Comparison of ENCODE assay signal across 17 mouse cellular contexts in genomic region chr11:67926348-67927055, GRCm38 (mm10). TPM values are rescaled to one million over a fixed set of nuclear protein-coding genes. Genes with fewer than 3 reads are reported as not detected.
DNase-seq lines count a peak whose midpoint lies in the region; ATAC-seq and TF ChIP-seq lines count a peak whose summit lies in the region.
"Had no signal": no experiment of that assay in that cellular context is flagged by ENCODE, and none has a peak within 500 bp of the region (broad histone marks: within the 10 kb centered on the region; RNA-seq: fewer than 3 reads in every experiment).

No protein-coding gene starts in this region.

- no peaks in the 10 kb centered on the region for H3K9me3 ChIP-seq in forebrain, embryonic 11.5 days (ENCODE audit: control insufficient read depth, low read length)
- H3K9me3 ChIP-seq in forebrain, embryonic 14.5 days (replicated peaks; ENCODE audit: control insufficient read depth, low read length), result no peaks in the 10 kb centered on the region
- no peaks in the 10 kb centered on the region for H3K9me3 ChIP-seq in intestine, postnatal 0 days (ENCODE audit: control insufficient read depth)
- H3K9me3 ChIP-seq in intestine, embryonic 15.5 days, result no peaks in the 10 kb centered on the region
- no peaks in the 10 kb centered on the region; the same call in 1 of the 2 replicates for H3K9me3 ChIP-seq in midbrain, embryonic 11.5 days (ENCODE audit: control insufficient read depth, low read length)
- H3K9me3 ChIP-seq: forebrain, embryonic 13.5 days had no signal

- DNase-seq in forebrain, embryonic 11.5 days (ENCODE audit: low spot score), result peak; percentile 41
- no peak for DNase-seq in forebrain, embryonic 14.5 days (ENCODE audit: low spot score)
- peak; percentile 10 to 19 for DNase-seq in left cerebral cortex, postnatal 36 days (ENCODE audit: low spot score in 2 of 2)
- no peak for DNase-seq in left cerebral cortex, adult 18-20 months (ENCODE audit: low spot score in 2 of 2)
- DNase-seq in midbrain, embryonic 11.5 days (ENCODE audit: low spot score, missing footprints), result no peak
- DNase-seq: cerebellum, adult 9-11 months; heart, postnatal 36 days; kidney, adult 9 months; midbrain, embryonic 14.5 days had no signal

- no peak for ATAC-seq in forebrain, embryonic 11.5 days (replicated peaks; ENCODE audit: low FRiP score)
- no peak for ATAC-seq in forebrain, embryonic 14.5 days
- ATAC-seq in intestine, postnatal 0 days, result no peak
- no peak for ATAC-seq in intestine, embryonic 15.5 days
- ATAC-seq in midbrain, embryonic 11.5 days (ENCODE audit: low FRiP score), result no peak
- ATAC-seq: forebrain, embryonic 13.5 days; hindbrain, postnatal 0 days; lung, postnatal 0 days had no signal

- H3K9ac ChIP-seq in forebrain, embryonic 11.5 days (ENCODE audit: low read length), result no peak overlapping the region
- no peak overlapping the region for H3K9ac ChIP-seq in forebrain, embryonic 14.5 days (ENCODE audit: low read length)
- H3K9ac ChIP-seq in intestine, postnatal 0 days (ENCODE audit: low read depth, low read length), result no peak overlapping the region
- H3K9ac ChIP-seq in intestine, embryonic 15.5 days, result no peak overlapping the region
- H3K9ac ChIP-seq in midbrain, embryonic 11.5 days (ENCODE audit: low read length), result no peak overlapping the region
- H3K9ac ChIP-seq: forebrain, embryonic 13.5 days; liver, embryonic 14.5 days had no signal

- 14% methylated on average over 15 of the region's 15 CpGs for WGBS in forebrain, embryonic 11.5 days
- 13% methylated on average over 13 of the region's 15 CpGs for WGBS in forebrain, embryonic 14.5 days
- WGBS in intestine, postnatal 0 days, result 19% methylated on average over 13 of the region's 15 CpGs
- WGBS in intestine, embryonic 15.5 days, result 14% methylated on average over 15 of the region's 15 CpGs
- 18% methylated on average over 10 of the region's 15 CpGs for WGBS in midbrain, embryonic 11.5 days

- TF ChIP-seq POLR2A in myocyte (IDR thresholded peaks at IDR 0.05; ENCODE audit: insufficient read length, low read depth), result no peak

- peaks cover 5% of the 10 kb centered on the region; the same call in 1 of the 2 replicates for H3K27me3 ChIP-seq in forebrain, embryonic 11.5 days (ENCODE audit: control insufficient read depth, insufficient read depth, low read length)
- H3K27me3 ChIP-seq in forebrain, embryonic 14.5 days (replicated peaks; ENCODE audit: control insufficient read depth, insufficient read depth, low read length), result peaks cover 6% of the 10 kb centered on the region; the same call in 1 of the 2 replicates
- no peaks in the 10 kb centered on the region for H3K27me3 ChIP-seq in intestine, postnatal 0 days (replicated peaks; ENCODE audit: control insufficient read depth, insufficient read depth, low read length)
- no peaks in the 10 kb centered on the region; the same call in 1 of the 2 replicates for H3K27me3 ChIP-seq in intestine, embryonic 15.5 days (replicated peaks)
- no peaks in the 10 kb centered on the region for H3K27me3 ChIP-seq in myocyte (ENCODE audit: control insufficient read depth, insufficient read depth, insufficient read length)
- H3K27me3 ChIP-seq in midbrain, embryonic 11.5 days (ENCODE audit: control insufficient read depth, insufficient read depth, low read length), result peaks cover 6% of the 10 kb centered on the region

- TF ChIP-seq CTCF in intestine, postnatal 0 days (IDR thresholded peaks at IDR 0.05; ENCODE audit: low read depth), result no peak

- no peak overlapping the region for H3K4me3 ChIP-seq in forebrain, embryonic 11.5 days (ENCODE audit: low read depth, low read length)
- H3K4me3 ChIP-seq in forebrain, embryonic 14.5 days (ENCODE audit: low read depth, low read length), result no peak overlapping the region
- H3K4me3 ChIP-seq in intestine, postnatal 0 days (ENCODE audit: low read depth, low read length), result no peak overlapping the region
- H3K4me3 ChIP-seq in intestine, embryonic 15.5 days (replicated peaks), result no peak overlapping the region
- H3K4me3 ChIP-seq in myocyte, result no peak overlapping the region
- H3K4me3 ChIP-seq in midbrain, embryonic 11.5 days (ENCODE audit: low read depth, low read length), result no peak overlapping the region
- H3K4me3 ChIP-seq: forebrain, embryonic 13.5 days had no signal

- H3ac ChIP-seq in myocyte (ENCODE audit: control insufficient read depth, insufficient read length), result no peak overlapping the region

- no peaks in the 10 kb centered on the region for H3K36me3 ChIP-seq in forebrain, embryonic 11.5 days (ENCODE audit: control insufficient read depth, insufficient read depth, low read length)
- H3K36me3 ChIP-seq in forebrain, embryonic 14.5 days (ENCODE audit: control insufficient read depth, insufficient read depth, low read length), result no peaks in the 10 kb centered on the region
- H3K36me3 ChIP-seq in intestine, postnatal 0 days (ENCODE audit: control insufficient read depth, insufficient read depth), result no peaks in the 10 kb centered on the region
- H3K36me3 ChIP-seq in intestine, embryonic 15.5 days, result no peaks in the 10 kb centered on the region
- H3K36me3 ChIP-seq in myocyte (ENCODE audit: control insufficient read depth, insufficient read depth), result no peaks in the 10 kb centered on the region
- no peaks in the 10 kb centered on the region for H3K36me3 ChIP-seq in midbrain, embryonic 11.5 days (ENCODE audit: control insufficient read depth, insufficient read depth, low read length)

- no peaks in the 10 kb centered on the region; the same call in 1 of the 2 replicates for H3K4me1 ChIP-seq in forebrain, embryonic 11.5 days (replicated peaks; ENCODE audit: control insufficient read depth, insufficient read depth, low read length)
- H3K4me1 ChIP-seq in forebrain, embryonic 14.5 days (ENCODE audit: control insufficient read depth, insufficient read depth, low read length), result peaks cover 6% of the 10 kb centered on the region; the same call in 1 of the 2 replicates
- 0 out of 2 replicates have a peak, but pooled peaks cover 2% of the 10 kb centered on the region for H3K4me1 ChIP-seq in intestine, postnatal 0 days (replicated peaks; ENCODE audit: control insufficient read depth, insufficient read depth, low read length)
- no peaks in the 10 kb centered on the region for H3K4me1 ChIP-seq in intestine, embryonic 15.5 days (replicated peaks)
- H3K4me1 ChIP-seq in midbrain, embryonic 11.5 days (ENCODE audit: control insufficient read depth, insufficient read depth, low read length), result peaks cover 7% of the 10 kb centered on the region

- no peak overlapping the region for H3K4me2 ChIP-seq in forebrain, embryonic 11.5 days (ENCODE audit: low read depth, low read length, severe bottlenecking)
- H3K4me2 ChIP-seq in forebrain, embryonic 14.5 days (ENCODE audit: low read length), result no peak overlapping the region
- no peak overlapping the region; the same call in 1 of the 2 replicates for H3K4me2 ChIP-seq in intestine, postnatal 0 days (replicated peaks; ENCODE audit: low read depth)
- H3K4me2 ChIP-seq in intestine, embryonic 15.5 days (replicated peaks), result no peak overlapping the region
- peak overlapping the region; percentile 3 for H3K4me2 ChIP-seq in myocyte (ENCODE audit: low read depth)
- no peak overlapping the region for H3K4me2 ChIP-seq in midbrain, embryonic 11.5 days
- H3K4me2 ChIP-seq: forebrain, embryonic 13.5 days had no signal

- H3K79me2 ChIP-seq in myocyte (ENCODE audit: control insufficient read depth, insufficient read depth), result no peaks in the 10 kb centered on the region

- intact Hi-C loops in left cerebral cortex, postnatal 36 days (cut with DNase I), result loop anchor here (2.0 kb wide), 1 partner anchor 108 kb away; no protein-coding TSS in a partner anchor

- H3K27ac ChIP-seq in forebrain, embryonic 11.5 days (ENCODE audit: low read depth, low read length), result no peak overlapping the region
- no peak overlapping the region for H3K27ac ChIP-seq in forebrain, embryonic 14.5 days (ENCODE audit: low read depth, low read length)
- peak overlapping the region; percentile 9; the same call in 1 of the 2 replicates for H3K27ac ChIP-seq in intestine, postnatal 0 days (ENCODE audit: low read depth, low read length)
- H3K27ac ChIP-seq in intestine, embryonic 15.5 days, result no peak overlapping the region
- H3K27ac ChIP-seq in midbrain, embryonic 11.5 days (ENCODE audit: low read depth, low read length), result no peak overlapping the region
- H3K27ac ChIP-seq: forebrain, embryonic 13.5 days; hindbrain, postnatal 0 days; liver, embryonic 14.5 days had no signal

RNA-seq across cellular contexts. Expression of gene Usp43, which starts 4.5 kb away (rescaled TPM):
- 1.0 and 1.4 TPM in 2 replicates for polyA plus RNA-seq in forebrain, embryonic 11.5 days (2014; fragmentation: Nextera tagmentation; extraction: Ambion mirVana)
- 0.61 and 1.1 TPM in 2 replicates for polyA plus RNA-seq in forebrain, embryonic 14.5 days (2014; fragmentation: Nextera tagmentation; extraction: Ambion mirVana)
- polyA plus RNA-seq in intestine, postnatal 0 days (2015; fragmentation: Nextera tagmentation; extraction: Ambion mirVana), result 4.0 TPM in 2 replicates
- 5.2 and 5.4 TPM in 2 replicates for polyA plus RNA-seq in intestine, embryonic 15.5 days (2015; fragmentation: Nextera tagmentation; extraction: Ambion mirVana)
- total RNA-seq in left cerebral cortex, postnatal 36 days (2021), result 1 to 10 TPM; 3.6 to 6.0 TPM
- total RNA-seq in left cerebral cortex, adult 18-20 months (2021), result 1 to 10 TPM; 2.7 to 2.8 TPM
- 3.5 TPM for polyA plus RNA-seq in myocyte (2012; fragmentation: generic; extraction: Trizol)
- 0.51 and 0.97 TPM in 2 replicates for polyA plus RNA-seq in midbrain, embryonic 11.5 days (2014; fragmentation: Nextera tagmentation; extraction: Ambion mirVana)
- total RNA-seq: megakaryocyte progenitor cell, adult 5-6 weeks had no signal

RNA-seq across cellular contexts. Expression of gene Cfap52, which starts 38.9 kb away (rescaled TPM):
- 0.86 and 1.4 TPM in 2 replicates for polyA plus RNA-seq in forebrain, embryonic 11.5 days (2014; fragmentation: Nextera tagmentation; extraction: Ambion mirVana)
- 2.3 and 3.2 TPM in 2 replicates for polyA plus RNA-seq in forebrain, embryonic 14.5 days (2014; fragmentation: Nextera tagmentation; extraction: Ambion mirVana)
- polyA plus RNA-seq in intestine, postnatal 0 days (2015; fragmentation: Nextera tagmentation; extraction: Ambion mirVana), result 0.97 and 1.4 TPM in 2 replicates
- polyA plus RNA-seq in intestine, embryonic 15.5 days (2015; fragmentation: Nextera tagmentation; extraction: Ambion mirVana), result 1.1 and 1.3 TPM in 2 replicates
- 10 to 100 TPM in 1 of 2 experiments, 1 to 10 TPM in 1; 6.5 to 12.8 TPM for total RNA-seq in left cerebral cortex, postnatal 36 days (2021)
- 1 to 10 TPM; 1.9 to 4.7 TPM for total RNA-seq in left cerebral cortex, adult 18-20 months (2021)
- 35.5 TPM for polyA plus RNA-seq in myocyte (2012; fragmentation: generic; extraction: Trizol)
- 0.25 and 0.46 TPM in 2 replicates for polyA plus RNA-seq in midbrain, embryonic 11.5 days (2014; fragmentation: Nextera tagmentation; extraction: Ambion mirVana)
- total RNA-seq: heart, postnatal 36 days; megakaryocyte progenitor cell, adult 5-6 weeks had no signal

RNA-seq across cellular contexts. Expression of gene Stx8, which starts 39.5 kb away (rescaled TPM):
- 52.6 and 53.8 TPM in 2 replicates for polyA plus RNA-seq in forebrain, embryonic 11.5 days (2014; fragmentation: Nextera tagmentation; extraction: Ambion mirVana)
- polyA plus RNA-seq in forebrain, embryonic 14.5 days (2014; fragmentation: Nextera tagmentation; extraction: Ambion mirVana), result 73.6 and 74.1 TPM in 2 replicates
- polyA plus RNA-seq in intestine, postnatal 0 days (2015; fragmentation: Nextera tagmentation; extraction: Ambion mirVana), result 79.1 and 82.0 TPM in 2 replicates
- polyA plus RNA-seq in intestine, embryonic 15.5 days (2015; fragmentation: Nextera tagmentation; extraction: Ambion mirVana), result 51.8 and 59.7 TPM in 2 replicates
- 10 to 100 TPM; 36.7 to 42.5 TPM for total RNA-seq in left cerebral cortex, postnatal 36 days (2021)
- total RNA-seq in left cerebral cortex, adult 18-20 months (2021), result 10 to 100 TPM; 34.3 to 38.1 TPM
- polyA plus RNA-seq in myocyte (2012; fragmentation: generic; extraction: Trizol), result 32.5 TPM
- polyA plus RNA-seq in midbrain, embryonic 11.5 days (2014; fragmentation: Nextera tagmentation; extraction: Ambion mirVana), result 55.3 and 60.7 TPM in 2 replicates

Comparison
In these comparisons a context has a peak if more than half of its experiments do, and no peak if none do; other contexts are left out.
1. DNase-seq: peak in forebrain, embryonic 11.5 days (single experiment) and left cerebral cortex, postnatal 36 days (2 of 2); none in forebrain, embryonic 14.5 days (single experiment), left cerebral cortex, adult 18-20 months (0 of 2) and midbrain, embryonic 11.5 days (single experiment).